Mouse (Mus musculus) thymus, adult 2 months (tissue): Measurements from ENCODE around the gene Tbx10. TPM values are rescaled to one million over a fixed set of nuclear protein-coding genes. Genes with fewer than 3 reads are reported as not detected.

Source experiments
- DNase-seq: peaks from one replicate; pipeline ENCODE4 v3.0.0; 2021
- H3K27ac ChIP-seq: fragments of 200-500 bp; 2 replicates; pipeline ENCODE4 v1.5.1; 2012; ENCODE audit warnings: low read length, control low read depth; ENCODE audit not compliant: control insufficient read depth, insufficient read depth
- H3K27me3 ChIP-seq: fragments of 200-500 bp; 2 replicates; pipeline ENCODE4 v1.6.1; 2012; ENCODE audit warnings: mild to moderate bottlenecking, low read length, moderate library complexity, mixed read lengths; ENCODE audit not compliant: control insufficient read depth, insufficient read depth
- H3K36me3 ChIP-seq: fragments of 200-500 bp; 2 replicates; pipeline ENCODE4 v1.6.1; 2012; ENCODE audit warnings: mild to moderate bottlenecking, low read length, moderate library complexity; ENCODE audit not compliant: control insufficient read depth, insufficient read depth
- H3K4me1 ChIP-seq: fragments of 200-500 bp; replicated peaks from 2 replicates; pipeline ENCODE4 v1.6.1; 2012; ENCODE audit warnings: low read length; ENCODE audit not compliant: control insufficient read depth, insufficient read depth
- H3K4me3 ChIP-seq: fragments of 200-500 bp; 2 replicates; pipeline ENCODE4 v1.5.1; 2012; ENCODE audit warnings: mild to moderate bottlenecking, low read length, control low read depth, moderate library complexity; ENCODE audit not compliant: control insufficient read depth, insufficient read depth
- CTCF ChIP-seq: fragments of 200-500 bp; IDR thresholded peaks from 2 replicates; pipeline ENCODE4 v1.5.1; 2012; ENCODE audit warnings: mild to moderate bottlenecking, control low read depth, low read length, moderate library complexity, borderline replicate concordance; ENCODE audit not compliant: control insufficient read depth, poor library complexity, insufficient read depth; ENCODE audit errors: extremely low read depth
- POLR2A ChIP-seq: fragments of 200-500 bp; IDR thresholded peaks from 2 replicates; pipeline ENCODE4 v1.6.1; 2012; ENCODE audit warnings: mild to moderate bottlenecking, low read length, control low read depth, moderate library complexity; ENCODE audit not compliant: control insufficient read depth, poor library complexity, insufficient read depth; ENCODE audit errors: extremely low read depth
- WGBS: fragments of 180-500 bp; shearing (Covaris S2); methylation state at CpG from one replicate; pipeline ENCODE4 v1.1.7; 2018; 5-methylcytosine and 5-hydroxymethylcytosine counted together
- polyA plus RNA-seq: library from polyadenylated mRNA; depleted of rRNA; stranded (reverse); fragments of >200 nt; gene quantifications from 2 replicates; pipeline ENCODE4 v1.2.3, GENCODE M21; 2012

Gene Tbx10
- polyA plus RNA-seq, 1 experiment, result 0.20 TPM

- TF ChIP-seq POLR2A (no peak), CTCF (no peak)
- Histone ChIP-seq H3K4me1 (peaks cover 16% of the 10 kb centered on the region), H3K27ac (no peak within 1 kb of the TSS), H3K36me3 (no peaks in the 10 kb centered on the region), H3K27me3 (no peaks in the 10 kb centered on the region), H3K4me3 (no peak within 1 kb of the TSS)
- no peak for DNase-seq
- WGBS, result 53% methylated on average over 8 of the region's 8 CpGs
Observed at GRCm38 (mm10) chr19:3986334-3986733, 6.2 kb upstream of the Tbx10 start, which contains the start of gene Acy3. Acy3 (plus strand) TSS chr19:3986570.

GRCm38 (mm10) chr19:3988066-3988465, 4.5 kb upstream of the Tbx10 start:
- Histone ChIP-seq H3K27me3 (no peaks in the 10 kb centered on the region), H3K4me1 (peaks cover 16% of the 10 kb centered on the region), H3K27ac (no peak overlapping the region), H3K4me3 (no peak overlapping the region), H3K36me3 (no peaks in the 10 kb centered on the region)
- 97% methylated on average over 14 of the region's 14 CpGs for WGBS
- DNase-seq, result no peak
- TF ChIP-seq POLR2A (no peak), CTCF (no peak)

- Histone ChIP-seq H3K4me3 (no peak overlapping the region), H3K36me3 (no peaks in the 10 kb centered on the region), H3K4me1 (peaks cover 16% of the 10 kb centered on the region), H3K27ac (no peak overlapping the region), H3K27me3 (no peaks in the 10 kb centered on the region)
- TF ChIP-seq CTCF, result no peak
- TF ChIP-seq POLR2A, result no peak
- DNase-seq, result no peak
- WGBS, result 95% methylated on average over 4 of the region's 4 CpGs
Observed at GRCm38 (mm10) chr19:3988750-3989149, 3.8 kb upstream of the Tbx10 start.

- H3K4me3 ChIP-seq, result no peak overlapping the region
- H3K36me3 ChIP-seq, result no peaks in the 10 kb centered on the region
- no peak for DNase-seq
- H3K4me1 ChIP-seq, result 0 out of 2 replicates have a peak, but pooled peaks cover 5% of the 10 kb centered on the region
- WGBS, result 90% methylated on average over 6 of the region's 6 CpGs
- H3K27me3 ChIP-seq, result no peaks in the 10 kb centered on the region
- TF ChIP-seq POLR2A (no peak), CTCF (no peak)
- no peak overlapping the region for H3K27ac ChIP-seq
Observed at GRCm38 (mm10) chr19:3990804-3991203, 1.7 kb upstream of the Tbx10 start.

GRCm38 (mm10) chr19:3991562-3991961, 990 bp upstream of the Tbx10 start:
- H3K27me3 ChIP-seq, result no peaks in the 10 kb centered on the region
- H3K27ac ChIP-seq, result no peak overlapping the region
- no peak for TF ChIP-seq POLR2A
- TF ChIP-seq CTCF, result no peak
- no peak overlapping the region for H3K4me3 ChIP-seq
- no peak for DNase-seq
- WGBS, result 95% methylated on average over 3 of the region's 3 CpGs
- no peaks in the 10 kb centered on the region for H3K36me3 ChIP-seq
- H3K4me1 ChIP-seq, result no peaks in the 10 kb centered on the region

- no peak for TF ChIP-seq POLR2A
- no peak for TF ChIP-seq CTCF
- no peak for DNase-seq
- 93% methylated on average over 3 of the region's 3 CpGs for WGBS
Observed at GRCm38 (mm10) chr19:3991966-3992365, 586 bp upstream of the Tbx10 start.

GRCm38 (mm10) chr19:3994932-3995331, 2.4 kb downstream of the Tbx10 start:
- H3K27ac ChIP-seq, result no peak overlapping the region
- no peak for TF ChIP-seq POLR2A
- no peak for TF ChIP-seq CTCF
- H3K4me1 ChIP-seq, result peaks cover 10% of the 10 kb centered on the region
- H3K4me3 ChIP-seq, result no peak overlapping the region
- 93% methylated on average over 6 of the region's 6 CpGs for WGBS
- no peak for DNase-seq
- H3K27me3 ChIP-seq, result no peaks in the 10 kb centered on the region
- no peaks in the 10 kb centered on the region for H3K36me3 ChIP-seq

More at GRCm38 (mm10) chr19:3991966-3992365, 586 bp upstream of the Tbx10 start:
- no peak overlapping the region for H3K4me3 ChIP-seq
- H3K27me3 ChIP-seq, result no peaks in the 10 kb centered on the region
- H3K36me3 ChIP-seq, result no peaks in the 10 kb centered on the region
- no peaks in the 10 kb centered on the region for H3K4me1 ChIP-seq
- no peak overlapping the region for H3K27ac ChIP-seq
